ENCODE assay signal across 17 mouse cellular contexts in the genomic region with DNA sequence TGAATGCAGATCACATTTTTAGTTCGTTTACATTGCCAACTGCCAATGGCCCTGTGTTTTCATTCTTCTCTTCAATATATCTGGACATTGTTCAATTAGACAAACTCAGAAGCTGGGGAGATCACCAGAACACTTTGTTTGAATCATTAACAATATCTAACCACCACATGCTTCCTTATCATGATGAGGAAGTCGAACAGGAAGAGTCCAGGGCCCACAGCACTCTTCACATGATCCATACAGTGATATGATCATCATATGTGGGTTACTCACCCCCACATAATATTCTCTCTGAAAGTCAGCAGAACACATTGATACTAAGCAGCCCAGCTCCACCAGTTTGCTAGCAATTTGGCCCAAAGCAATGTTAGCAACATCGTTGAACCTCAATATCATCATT.
"Had no signal": no experiment of that assay in that cellular context is flagged by ENCODE, and none has a peak within 500 bp of the region (broad histone marks: within the 10 kb centered on the region; RNA-seq: fewer than 3 reads in every experiment).

No protein-coding gene starts in this region.

- H3K4me3 ChIP-seq: midbrain, embryonic 10.5 days; midbrain, embryonic 12.5 days; myocyte; neural tube, embryonic 13.5 days; neural tube, embryonic 15.5 days had no signal

- DNase-seq: lung, adult 18-20 months; lung, embryonic 14.5 days; lung, postnatal 10 days; midbrain, embryonic 14.5 days; retina, postnatal 1 day; right cerebral cortex, adult 18-20 months; right cerebral cortex, postnatal 25 days; right cerebral cortex, postnatal 4 days; spleen, adult 18-20 months; thymus, adult 18-20 months; thymus, postnatal 14 days; thymus, postnatal 36 days had no signal

- H3K9me3 ChIP-seq: midbrain, embryonic 10.5 days; midbrain, embryonic 12.5 days; neural tube, embryonic 13.5 days; neural tube, embryonic 15.5 days had no signal

- H3K27ac ChIP-seq: midbrain, embryonic 10.5 days; midbrain, embryonic 12.5 days; neural tube, embryonic 13.5 days; neural tube, embryonic 15.5 days had no signal

- H3K36me3 ChIP-seq: midbrain, embryonic 10.5 days; midbrain, embryonic 12.5 days; neural tube, embryonic 13.5 days; neural tube, embryonic 15.5 days had no signal

- H3K9ac ChIP-seq: lung, embryonic 14.5 days; midbrain, embryonic 12.5 days; neural tube, embryonic 13.5 days; neural tube, embryonic 15.5 days had no signal

- H3K27me3 ChIP-seq: midbrain, embryonic 12.5 days; neural tube, embryonic 13.5 days; neural tube, embryonic 15.5 days had no signal

- H3K4me1 ChIP-seq: midbrain, embryonic 12.5 days; neural tube, embryonic 13.5 days; neural tube, embryonic 15.5 days had no signal
